Mouse (Mus musculus): Measurements from ENCODE around the gene Agpat4.

Agpat4 gene

DNA sequence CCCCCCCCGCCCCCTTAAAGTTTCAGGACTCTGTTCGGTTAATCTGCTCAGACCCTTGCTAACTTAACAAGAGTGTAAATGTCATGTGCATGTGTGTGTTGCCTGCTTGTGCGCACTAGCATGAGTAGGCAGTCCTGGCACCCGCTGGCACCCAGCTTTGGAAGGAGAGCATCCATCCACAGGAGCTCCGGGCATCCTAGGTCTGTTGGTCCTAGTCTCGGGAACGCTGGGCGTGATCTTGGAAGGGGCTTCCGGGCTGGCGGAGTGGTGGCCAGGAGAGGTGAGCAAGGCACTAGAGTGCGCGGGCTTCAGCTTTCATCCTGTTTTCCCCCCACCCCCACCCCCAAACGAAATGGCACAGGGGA is at the start of gene Agpat4:
Agpat4 (plus strand) TSS at position 144 of the 365 bp plus-strand sequence.
- DNase-seq (ENCODE audit: extremely low read depth, low read depth, low spot score), result no peak

DNA sequence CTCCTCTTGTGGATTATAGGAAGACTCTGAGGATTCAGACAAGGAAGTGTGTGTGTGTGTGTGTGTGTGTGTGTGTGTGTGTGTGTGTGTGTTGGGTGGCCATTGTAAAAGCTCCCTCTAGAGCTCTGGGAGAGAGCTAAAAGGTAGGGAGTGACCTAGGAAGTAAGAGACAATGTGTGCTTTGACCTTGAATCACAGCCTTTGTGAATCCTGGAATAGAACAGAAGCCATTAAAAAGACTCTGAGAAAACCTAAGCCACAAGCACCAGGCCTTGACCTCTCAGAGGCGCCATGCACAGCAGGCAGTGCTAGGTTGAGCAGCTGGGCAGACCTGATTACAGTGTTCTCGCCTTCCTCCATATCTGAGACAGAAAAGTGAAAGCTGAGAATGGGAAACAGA is 41.7 kb upstream of the Agpat4 start:
- no peak for DNase-seq (ENCODE audit: extremely low read depth, low read depth, low spot score)

DNA sequence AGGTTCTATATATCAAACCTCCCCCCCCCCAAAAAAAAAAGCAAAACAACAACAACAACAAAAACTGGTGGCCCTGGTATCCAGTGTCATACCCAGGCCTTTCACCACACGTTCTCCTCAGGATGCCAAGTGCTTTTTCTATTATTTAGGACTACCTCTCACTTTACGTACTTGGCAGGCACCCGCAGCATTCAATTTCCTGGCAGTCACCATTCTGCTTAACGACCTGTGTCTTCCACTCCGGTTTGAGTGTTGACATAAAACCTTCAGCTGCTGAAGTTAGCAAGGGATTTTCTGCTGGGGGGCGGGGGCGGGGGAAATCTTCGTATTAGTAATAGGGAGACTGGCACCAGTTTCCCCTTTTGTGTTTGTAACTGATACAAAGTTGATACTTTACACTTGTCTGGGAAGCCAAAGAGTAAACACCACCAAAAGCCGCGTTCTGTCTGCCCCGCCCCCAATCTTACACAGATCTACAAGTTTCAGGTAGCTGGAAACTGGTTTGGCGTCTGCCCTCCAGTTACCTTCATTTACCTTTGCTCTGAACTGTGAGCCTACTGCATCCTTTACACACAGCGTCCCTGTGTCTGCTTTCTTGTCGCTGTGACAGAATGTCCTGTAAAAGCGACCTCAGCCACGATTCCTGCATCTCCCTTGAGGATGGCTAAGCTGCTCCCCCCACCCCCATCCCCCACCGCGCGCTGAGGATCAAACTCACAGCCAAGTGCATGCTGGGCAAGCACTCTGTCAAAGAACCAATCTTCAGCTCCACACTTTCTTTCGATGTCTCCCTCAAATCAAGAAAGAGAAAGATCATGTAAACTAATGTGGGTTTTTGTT is 37.6 kb upstream of the Agpat4 start:
- no peak for DNase-seq (ENCODE audit: extremely low read depth, low read depth, low spot score)

DNA sequence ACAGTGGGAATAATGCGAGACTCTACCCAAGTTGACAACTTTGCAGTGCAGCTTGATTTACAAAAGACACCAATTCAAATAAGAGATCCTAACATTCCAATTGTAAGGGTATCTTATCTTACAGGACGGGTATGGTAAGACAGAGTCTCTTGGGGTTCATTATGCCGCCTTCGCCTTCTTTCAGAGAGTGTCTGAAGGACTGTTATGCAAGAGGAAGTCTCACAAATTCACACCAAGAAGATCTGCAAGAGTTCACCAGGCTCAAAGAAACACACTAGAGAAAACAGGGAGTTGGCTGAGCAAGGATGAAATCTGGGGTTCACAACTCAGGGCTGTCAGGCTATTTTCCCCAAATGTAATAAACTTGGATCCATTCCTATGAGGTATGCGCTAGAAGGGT is 36.3 kb upstream of the Agpat4 start:
- DNase-seq (ENCODE audit: extremely low read depth, low read depth, low spot score), result no peak

DNA sequence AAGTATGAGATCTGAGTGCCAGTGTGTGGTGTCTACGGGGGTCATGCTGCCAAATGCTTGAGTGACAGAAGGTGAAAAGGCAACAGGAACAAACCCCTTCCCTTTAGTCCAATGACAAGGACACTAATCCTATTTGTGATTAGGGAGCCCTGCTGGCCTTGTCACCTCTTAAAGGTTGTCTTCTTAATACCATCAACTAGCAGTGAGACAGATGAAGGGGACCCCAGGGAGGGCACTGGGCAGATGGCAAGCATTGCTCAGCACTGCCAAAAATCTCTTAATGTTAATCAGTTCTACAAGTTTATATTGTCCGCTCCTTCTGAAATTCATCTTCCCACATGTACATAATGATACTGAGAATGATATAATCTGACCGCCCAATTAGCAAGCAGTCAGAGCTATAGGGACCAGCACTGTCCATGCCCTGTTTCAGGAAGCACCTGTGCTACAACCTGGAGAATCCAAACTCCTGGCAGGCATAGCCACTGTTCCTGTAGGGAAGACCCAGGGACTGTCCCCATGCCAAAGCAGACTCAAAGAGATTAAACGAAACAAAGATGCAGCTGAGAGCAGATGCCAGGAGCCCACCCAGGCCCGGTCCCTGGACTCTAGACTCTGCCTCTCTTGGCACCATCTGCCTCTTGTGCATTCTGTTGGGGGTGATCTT is 28.1 kb upstream of the Agpat4 start:
- no peak for DNase-seq (ENCODE audit: extremely low read depth, low read depth, low spot score)

DNA sequence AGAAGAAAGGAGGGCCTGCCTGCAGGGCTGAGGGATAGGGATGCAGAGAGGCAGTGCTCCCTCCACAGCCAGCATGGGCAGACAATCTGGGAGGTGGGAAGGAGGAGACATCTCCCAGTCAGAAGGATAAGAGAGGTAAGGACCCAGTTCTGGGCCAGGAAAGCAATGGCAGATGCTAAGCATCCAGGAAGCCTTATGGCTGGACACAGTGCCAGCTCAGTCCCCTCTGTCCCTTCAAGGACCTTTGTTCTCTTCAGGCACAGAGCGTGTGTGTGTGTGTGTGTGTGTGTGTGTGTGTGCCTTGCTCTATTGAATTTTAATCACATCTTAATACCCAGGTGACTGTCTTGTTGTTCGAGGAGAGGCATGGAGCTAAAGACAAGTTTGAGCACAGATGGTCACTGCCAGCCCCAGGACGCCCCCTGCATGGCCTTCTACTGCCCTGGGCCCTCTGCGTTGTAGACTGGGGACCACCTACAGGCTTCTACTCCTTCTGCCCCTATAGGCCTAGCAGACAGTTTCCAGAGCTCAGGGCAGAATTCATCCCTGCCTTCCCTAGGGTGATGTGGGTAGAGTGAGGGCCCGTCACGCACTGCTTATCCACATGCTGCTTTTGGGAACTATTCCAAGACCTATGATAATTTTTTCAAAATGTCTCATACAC is 25.5 kb upstream of the Agpat4 start:
- no peak for DNase-seq (ENCODE audit: extremely low read depth, low read depth, low spot score)

DNA sequence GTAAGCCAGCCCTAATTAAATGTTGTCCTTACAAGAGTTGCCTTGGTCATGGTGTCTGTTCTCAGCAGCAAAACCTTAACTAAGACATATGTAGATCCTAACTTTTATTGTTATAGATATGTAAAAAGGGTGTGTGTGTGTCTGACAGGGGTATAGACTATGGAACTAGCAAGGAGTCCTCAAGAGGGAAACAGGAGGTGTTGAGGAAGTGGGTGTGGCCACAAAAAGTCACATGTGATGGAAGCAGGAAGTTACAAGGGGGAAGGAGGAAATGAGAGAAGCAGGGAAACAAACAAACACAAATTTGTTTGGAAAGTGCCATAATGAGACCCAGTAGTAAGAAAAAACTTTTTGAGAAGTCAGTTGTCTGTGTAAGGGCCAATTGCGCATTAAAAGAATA is 24.5 kb upstream of the Agpat4 start:
- no peak for DNase-seq (ENCODE audit: extremely low read depth, low read depth, low spot score)

DNA sequence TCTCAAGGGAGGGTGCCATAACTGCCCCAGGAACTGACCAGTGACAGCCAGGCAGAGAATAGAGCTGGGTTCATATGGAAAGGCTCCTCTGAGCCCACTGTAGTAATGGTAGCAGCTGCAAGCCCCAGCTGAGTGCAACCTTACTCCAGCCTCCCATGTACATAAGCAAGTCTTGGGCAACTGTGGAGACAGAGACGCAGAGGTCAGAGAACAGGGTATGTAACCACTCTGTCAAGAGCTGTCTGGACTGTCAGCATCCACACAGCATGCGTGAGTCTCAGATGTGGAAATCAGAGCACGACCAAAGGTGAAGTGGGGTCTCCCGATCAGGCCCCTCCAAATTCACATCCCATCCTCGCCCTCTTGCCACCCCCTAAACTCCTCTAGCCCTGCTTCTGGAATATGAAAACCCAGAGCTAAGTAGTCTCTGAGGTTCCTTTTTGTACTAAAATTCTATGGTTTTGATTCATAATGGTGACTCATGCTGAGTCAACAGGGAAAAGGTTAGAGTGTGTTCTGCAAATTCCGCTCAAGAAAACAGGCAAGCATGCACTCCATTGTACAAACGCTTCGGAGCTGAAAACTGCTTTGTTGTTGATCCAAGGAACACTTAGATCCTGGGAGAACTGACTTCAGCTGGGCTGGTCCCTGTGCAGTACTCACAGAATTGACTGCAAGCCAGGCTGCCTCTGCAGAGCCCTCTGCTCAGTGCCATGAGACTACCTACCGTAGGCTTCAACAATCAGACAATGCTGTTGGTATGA is 23.5 kb upstream of the Agpat4 start:
- DNase-seq (ENCODE audit: extremely low read depth, low read depth, low spot score), result no peak

DNA sequence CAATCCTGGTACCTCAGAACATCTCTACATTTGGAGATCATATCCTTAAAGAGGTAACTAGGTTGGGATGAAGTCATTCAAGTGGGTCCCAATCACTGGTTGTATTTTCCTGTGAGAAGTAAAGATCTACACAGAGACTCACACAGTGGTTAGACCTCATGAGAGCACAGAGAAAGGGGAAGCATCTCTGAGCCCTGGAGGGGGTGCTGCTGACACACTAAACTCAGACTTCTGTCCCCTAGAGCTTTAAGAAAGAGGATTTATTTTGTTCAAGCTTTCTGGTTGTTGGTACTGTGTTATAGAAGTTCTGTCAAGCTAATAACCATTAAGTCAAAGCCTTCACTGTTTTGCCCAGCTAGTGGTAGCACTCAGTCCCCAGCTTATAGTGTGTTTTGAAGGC is 19.1 kb upstream of the Agpat4 start:
- no peak for DNase-seq (ENCODE audit: extremely low read depth, low read depth, low spot score)

DNA sequence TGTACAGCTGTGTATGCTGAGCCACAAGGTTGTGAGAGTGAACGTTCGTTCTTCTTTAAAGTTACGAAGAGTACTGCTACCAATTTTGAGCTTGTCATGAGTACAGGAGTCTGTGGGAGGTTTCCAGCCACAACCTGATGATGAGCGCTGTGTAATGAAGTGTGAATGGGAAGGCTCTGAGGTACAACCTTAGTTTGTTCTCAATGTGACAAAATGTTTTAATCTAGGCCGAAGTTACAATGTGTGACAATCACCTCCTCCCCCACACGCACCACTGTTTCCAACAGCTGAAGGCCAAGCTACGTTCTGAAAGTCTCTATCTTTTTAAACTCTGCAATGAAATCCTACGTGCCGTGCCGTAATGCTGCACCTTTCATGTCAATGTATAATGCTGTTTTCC is 16.2 kb upstream of the Agpat4 start:
- DNase-seq (ENCODE audit: extremely low read depth, low read depth, low spot score), result no peak

DNA sequence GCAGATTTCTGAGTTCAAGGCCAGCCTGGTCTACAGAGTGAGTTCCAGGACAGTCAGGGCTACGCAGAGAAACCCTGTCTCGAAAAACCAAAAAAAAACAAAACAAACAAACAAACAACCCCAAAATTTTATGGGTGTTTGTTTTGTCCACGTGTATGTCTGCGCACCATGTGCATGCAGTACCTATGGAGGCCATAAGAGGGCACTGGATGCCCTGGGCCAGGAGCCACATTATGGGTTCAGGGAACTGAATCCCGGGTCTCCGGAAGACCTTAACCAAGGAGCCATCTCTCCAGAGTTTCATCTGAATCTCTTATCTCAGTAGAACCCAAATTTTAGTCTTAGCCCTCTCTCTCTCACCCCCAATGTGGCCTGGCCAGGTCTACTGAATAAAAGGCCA is 14.7 kb upstream of the Agpat4 start:
- no peak for DNase-seq (ENCODE audit: extremely low read depth, low read depth, low spot score)

DNA sequence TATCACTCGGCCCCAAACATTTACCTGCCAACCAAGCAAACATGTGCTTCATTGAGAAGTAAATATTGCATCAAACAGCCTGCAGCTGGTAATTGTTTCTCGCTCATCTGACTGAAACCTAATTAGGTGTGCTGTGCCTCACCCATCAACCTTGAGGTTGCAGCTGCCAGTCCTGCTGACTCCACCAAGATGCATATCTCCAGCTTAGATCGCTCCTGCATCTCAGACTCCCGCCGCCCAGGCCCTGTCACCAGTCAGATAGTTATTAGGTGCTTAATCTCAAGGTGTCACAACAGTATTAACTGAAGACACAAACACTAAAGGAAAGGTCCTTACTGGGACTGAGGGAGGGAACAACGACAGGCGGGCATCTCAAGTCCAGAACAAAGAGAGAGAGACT is 14.3 kb upstream of the Agpat4 start:
- no peak for DNase-seq (ENCODE audit: extremely low read depth, low read depth, low spot score)

DNA sequence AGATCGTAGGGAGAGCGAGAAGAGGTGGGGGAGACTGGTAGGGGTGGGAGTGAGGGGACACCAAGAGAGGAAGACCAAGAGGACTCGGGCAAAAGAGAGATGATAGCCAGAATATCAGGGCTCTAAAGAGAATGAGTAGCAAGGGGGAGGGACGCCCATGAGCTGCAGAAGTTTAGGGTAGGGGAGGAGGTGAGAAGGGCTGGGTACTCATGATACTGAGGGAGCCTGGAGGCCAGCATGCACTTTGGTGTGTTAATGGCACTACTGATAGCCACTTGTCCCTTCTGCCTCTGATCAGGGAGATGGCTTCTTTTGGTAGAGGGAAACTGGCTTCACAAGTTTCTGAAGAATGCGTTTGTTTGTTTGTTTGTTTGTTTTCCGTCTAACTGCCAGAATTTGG is 13.8 kb upstream of the Agpat4 start:
- DNase-seq (ENCODE audit: extremely low read depth, low read depth, low spot score), result no peak

DNA sequence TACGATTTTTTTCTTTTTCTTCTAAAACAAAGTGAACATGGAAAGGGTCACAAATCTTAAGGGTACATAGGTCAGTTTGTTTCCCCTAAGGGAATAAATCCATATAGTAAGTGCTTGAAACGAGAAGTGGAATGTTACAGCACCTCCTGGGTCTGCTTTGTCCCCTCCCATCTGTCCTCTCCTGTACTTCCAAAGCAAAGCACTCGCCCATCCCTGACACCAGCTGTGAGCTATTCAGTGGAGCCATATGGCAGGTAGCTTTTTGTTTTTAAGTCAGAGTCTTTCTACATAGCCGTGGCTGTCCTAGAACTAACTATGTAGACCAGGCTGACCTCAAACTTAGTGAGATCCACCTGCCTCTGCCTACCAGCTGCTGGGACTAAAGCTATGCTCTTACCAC is 12.2 kb upstream of the Agpat4 start:
- DNase-seq (ENCODE audit: extremely low read depth, low read depth, low spot score), result no peak

DNA sequence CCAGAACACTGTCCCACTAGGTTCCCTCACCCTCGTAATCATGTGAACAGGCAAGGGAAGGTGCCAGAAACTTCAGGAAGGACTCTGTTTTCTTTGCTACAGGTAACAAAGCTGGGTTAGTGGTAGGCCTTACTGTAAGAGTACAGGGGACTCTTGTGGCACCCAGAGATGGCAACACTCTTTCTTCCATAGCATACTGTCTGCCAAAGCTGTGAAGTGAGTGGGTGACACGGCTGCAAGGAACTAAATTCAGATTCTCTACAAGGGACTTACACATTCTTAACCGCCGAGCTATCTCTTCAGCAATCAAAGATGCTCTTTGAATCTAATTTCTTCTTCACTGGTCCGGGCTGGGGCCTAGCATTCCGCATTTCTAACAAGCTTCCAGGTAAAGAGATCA is 4.9 kb upstream of the Agpat4 start:
- DNase-seq (ENCODE audit: extremely low read depth, low read depth, low spot score), result no peak

DNA sequence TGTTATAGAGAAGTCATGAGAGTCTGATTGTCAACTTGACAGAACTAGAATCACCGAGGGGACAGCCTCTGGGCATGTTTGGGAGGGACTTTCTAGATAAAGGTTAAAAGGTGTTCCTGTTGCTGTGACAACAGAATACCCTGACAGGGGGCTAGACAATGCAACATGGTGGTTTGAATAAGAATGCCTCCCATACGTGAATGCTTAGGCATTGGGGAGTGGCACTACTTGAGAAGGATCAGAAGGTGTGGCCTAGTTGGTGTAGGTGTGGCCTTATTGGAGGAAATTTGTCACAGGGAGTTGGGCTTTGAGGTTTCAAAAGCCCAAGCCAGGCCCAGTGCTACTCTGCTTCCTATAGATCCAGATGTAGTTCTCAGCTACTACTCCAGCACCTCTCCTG is 3.4 kb upstream of the Agpat4 start:
- no peak for DNase-seq (ENCODE audit: extremely low read depth, low read depth, low spot score)

DNA sequence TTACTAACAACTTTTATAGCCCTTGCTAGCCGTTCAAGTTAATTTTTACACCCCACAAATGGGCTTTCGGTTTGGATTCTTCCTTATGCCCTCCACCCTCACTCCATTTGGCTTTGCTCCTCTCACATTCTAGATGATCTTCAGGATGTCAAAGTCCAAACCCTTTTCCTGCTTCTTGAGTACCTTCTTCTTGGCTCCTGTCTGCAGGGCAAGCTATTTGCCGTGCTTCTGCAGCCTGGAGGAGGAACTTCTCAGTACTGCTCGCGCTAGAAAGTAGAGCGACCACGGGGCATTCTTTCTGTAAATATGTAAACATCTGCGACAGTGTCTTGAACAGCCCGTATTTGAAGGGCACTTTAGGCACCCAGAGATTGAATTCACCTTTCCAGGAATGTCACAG is 373 bp upstream of the Agpat4 start:
- DNase-seq (ENCODE audit: extremely low read depth, low read depth, low spot score), result no peak

DNA sequence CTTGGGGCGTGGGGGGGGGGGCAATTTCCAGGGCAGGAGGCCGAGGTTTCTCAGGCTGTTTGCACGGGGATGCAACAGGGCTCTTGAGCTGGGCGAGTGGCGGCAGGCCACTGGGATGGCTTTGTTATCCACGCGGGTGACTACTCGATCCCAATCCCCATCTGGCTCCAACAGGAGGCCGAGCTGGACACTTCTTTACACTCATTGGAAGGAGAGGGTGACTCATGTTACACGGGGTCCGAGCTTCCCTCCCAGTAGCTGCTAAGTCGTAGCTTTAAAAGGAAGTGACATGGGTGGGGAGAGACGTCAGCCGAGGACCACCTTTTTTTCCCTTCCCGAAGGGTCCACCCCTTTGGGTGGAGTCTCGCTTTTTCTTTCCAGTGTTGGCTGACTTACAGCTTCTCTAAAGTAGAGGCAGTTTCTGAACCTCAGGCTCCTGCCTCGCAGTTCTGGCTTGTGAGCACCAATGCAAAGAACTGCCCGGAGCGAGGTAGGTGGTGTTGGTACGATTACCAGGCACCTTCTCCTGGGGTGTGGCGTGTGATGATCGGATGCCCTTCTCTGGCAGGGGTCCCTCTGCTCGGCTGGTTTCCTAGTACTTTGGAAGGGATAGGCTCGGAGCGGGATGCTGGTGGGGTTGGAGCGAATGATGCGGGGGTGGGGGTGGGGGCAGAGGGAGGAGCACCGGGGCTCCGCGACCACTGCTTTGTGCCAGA is 580 bp downstream of the Agpat4 start:
- DNase-seq (ENCODE audit: extremely low read depth, low read depth, low spot score), result no peak

DNA sequence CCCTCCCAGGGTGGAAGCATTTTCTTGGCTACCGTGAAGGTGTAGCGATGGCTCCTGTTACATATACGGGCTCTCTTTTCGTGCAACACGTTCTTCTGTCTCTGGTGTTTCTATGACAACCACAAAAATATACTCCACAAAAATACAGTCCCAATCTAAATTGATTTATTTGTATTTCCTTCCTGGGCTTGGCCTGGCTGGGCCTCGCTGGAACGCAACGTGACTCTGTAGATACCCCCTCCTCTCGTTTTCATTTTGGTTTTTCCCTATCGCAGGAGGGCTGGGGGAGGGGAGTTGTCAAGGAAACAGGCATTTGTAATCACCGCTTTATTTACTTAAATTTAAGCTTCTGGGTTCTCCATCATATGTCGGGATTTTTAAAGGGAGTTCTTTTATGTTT is 1.2 kb downstream of the Agpat4 start:
- DNase-seq (ENCODE audit: extremely low read depth, low read depth, low spot score), result no peak

DNA sequence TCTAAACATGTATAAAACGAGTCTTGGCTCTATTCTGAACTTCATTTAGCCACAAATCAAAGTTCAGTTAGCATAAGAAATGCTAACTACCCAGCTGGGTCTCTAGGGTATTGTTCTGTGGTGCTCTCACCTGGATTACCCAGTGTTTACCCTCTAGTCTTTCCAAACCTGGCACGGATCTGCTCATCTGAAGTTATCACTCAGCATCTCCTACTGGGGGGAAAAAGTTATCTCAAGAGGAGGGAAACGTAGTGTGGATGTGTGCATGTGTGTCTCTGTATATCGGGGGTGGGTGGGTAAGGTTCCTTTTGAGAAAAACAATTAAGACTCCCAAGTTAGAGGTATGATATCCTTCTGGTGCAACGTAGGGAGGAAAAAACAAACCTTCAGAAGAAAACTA is 1.8 kb downstream of the Agpat4 start:
- DNase-seq (ENCODE audit: extremely low read depth, low read depth, low spot score), result no peak

DNA sequence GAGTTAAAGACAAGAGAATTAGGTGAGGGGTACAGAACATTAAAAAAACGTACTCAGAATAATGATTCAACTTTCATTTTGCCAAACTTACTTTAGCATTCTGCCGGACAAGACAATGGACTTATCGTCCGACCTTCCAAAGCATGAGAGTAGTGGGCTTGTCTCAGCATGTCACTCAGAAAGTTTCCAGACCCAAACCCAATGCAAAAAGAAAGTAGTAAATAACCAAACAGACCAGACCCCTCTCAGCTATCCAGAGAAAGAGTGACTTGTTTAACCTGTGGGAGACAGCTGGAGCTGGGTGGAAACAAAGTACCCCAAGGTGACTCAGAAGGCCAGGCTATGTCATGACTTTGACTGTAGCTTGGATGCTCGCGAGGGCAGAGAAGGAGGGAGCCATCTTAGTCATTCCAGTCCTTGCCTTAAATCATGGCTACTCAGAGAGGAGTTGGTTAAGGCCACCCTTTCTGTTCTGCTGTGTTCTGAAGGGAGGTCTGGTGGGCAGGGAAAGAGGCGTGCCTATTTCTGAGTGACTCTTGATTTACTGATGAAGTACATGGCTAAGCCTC is 2.8 kb downstream of the Agpat4 start:
- DNase-seq (ENCODE audit: extremely low read depth, low read depth, low spot score), result no peak

Data from fat pad, adult 2 months (tissue).